Mouse (Mus musculus) megakaryocyte-erythroid progenitor cell, adult 5-6 weeks (primary cell): ENCODE data around the gene Apob. TPM values are rescaled to one million over a fixed set of nuclear protein-coding genes. Genes with fewer than 3 reads are reported as not detected.
"Not testable (repeated sequence)": the region's sequence is repeated elsewhere in the genome, so short reads cannot be mapped to it uniquely, and the experiment has no call there.

ENCODE experiments used
- ATAC-seq: replicated peaks from 2 replicates; pipeline ENCODE4 v1.8.0; 2016; ENCODE audit warnings: mild to moderate bottlenecking, inconsistent platforms; ENCODE audit not compliant: severe bottlenecking, poor library complexity, low FRiP score, low TSS enrichment
- total RNA-seq, 2 experiments: library from RNA; stranded (forward) in 1 of 2; stranded (reverse) in 1 of 2; fragments of 200-1000, 215-1000 nt in 1 of 2; fragments of >200 nt in 1 of 2; fragmentation: Nextera tagmentation in 1 of 2; gene quantifications; 2 replicates each; pipeline ENCODE4 v1.2.3; 2014 to 2017

The Apob gene
- not detected in 2 replicates for total RNA-seq (2014; fragmentation: Nextera tagmentation)
- total RNA-seq (2017) = 0.04 TPM in 1 of 2 replicates, not detected in the other

DNA sequence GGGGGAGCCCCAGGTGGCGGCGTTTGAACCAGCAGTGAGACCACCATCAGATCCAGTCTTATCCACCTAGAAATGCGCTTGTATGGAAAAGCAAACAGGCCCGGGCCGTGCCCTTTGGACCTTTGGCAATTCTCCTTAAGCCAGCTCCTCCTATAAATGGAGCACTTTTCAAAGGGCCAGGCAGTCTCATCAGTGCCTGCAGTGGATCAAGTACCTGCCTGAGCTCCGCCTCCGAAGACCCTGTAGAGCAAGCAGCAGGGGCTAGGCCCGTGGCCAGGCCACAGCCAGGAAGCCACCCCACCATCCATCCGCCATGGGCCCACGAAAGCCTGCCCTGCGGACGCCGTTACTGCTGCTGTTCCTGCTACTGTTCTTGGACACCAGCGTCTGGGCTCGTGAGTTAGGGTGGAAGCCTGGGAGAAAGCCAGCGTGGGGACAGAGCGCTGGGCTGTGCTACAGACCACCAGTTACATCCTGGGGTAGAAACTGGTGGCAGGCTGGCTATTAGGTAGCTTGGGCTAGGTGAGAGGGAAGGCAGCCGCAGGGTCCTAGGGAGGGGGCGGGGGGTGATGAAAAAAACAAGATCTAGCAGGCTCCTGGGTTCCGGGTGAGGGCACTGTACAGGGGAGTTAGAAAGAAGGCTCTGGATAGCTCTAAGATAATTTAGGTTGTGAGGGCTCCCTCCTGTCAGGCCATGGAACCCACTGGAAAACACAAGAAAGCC is at the start of gene Apob:
Gene Apob, plus strand, starts transcription at position 183 of the 724 bp plus-strand sequence.
- no peak for ATAC-seq

DNA sequence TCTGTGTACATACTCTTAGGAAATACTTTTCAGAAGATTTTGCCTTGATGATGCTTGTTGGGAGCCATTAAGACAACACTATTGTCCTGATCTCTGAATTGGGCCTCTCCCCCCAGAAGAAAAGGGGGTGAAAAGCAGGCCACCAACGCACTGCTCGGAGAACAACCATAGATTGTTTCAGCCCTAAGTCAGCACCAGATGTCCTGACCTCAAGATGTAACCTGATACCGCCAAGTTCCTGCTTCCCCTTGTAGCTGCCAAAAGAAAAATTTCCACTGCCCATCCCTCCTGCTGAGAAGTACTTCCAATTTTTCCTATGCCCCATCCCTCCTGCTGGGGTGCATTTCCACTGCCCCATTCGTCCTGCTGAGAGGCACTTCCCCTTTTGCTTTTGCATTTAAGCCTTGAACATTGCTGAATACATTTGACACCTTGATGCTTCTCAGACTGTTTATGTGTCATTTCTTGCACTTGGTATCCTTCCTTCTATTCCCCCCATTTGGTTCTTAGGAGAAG is 45.0 kb upstream of the Apob start:
- ATAC-seq = no peak

DNA sequence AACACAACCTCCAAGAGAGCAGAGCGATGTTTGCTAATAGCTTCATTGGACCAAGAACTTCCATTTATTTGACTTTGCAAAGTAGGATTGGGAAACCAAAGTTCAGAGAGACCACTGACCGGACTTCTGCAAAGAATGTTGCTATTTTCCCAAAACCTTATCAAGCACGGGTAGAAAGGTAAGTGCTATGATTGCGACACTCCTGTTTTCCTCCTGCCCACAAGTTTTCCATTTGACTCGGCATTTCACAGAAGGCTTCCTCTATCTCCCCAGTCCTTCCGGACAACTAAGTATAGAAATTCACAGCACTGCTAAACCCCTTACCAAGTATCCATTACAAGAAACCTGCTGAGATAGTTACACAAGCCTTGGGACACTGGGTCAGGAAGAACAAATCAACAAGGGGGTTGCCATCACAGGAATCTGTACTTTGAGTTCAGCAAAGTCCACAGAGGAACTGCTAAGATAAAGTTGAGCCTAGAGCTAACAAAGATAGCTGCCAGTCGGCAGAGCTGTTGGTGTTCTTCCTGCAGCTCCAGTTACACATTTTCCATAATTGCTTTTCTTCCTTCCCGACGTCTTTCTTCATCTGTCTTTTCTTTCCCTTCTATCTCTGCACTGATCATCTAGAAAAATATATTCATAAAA is 27.2 kb upstream of the Apob start:
- no peak for ATAC-seq

DNA sequence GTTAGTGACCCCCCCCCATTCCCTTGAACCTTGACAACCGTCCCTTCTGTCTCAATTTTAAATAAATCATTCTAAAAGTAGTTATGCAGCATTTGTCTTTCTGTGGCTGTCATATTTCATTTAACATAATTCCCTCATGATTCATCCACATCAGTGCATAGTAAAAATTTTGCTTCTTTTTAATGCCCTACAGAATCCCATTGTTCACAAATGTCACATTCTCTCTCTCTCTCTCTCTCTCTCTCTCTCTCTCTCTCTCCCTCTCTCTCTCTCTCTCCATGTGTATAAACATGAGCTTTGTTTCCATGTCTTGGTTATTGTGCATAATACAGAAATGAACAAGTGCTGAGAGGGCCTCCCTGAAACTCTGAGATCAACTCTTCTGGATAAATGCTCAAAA is 18.6 kb upstream of the Apob start:
- no peak for ATAC-seq

DNA sequence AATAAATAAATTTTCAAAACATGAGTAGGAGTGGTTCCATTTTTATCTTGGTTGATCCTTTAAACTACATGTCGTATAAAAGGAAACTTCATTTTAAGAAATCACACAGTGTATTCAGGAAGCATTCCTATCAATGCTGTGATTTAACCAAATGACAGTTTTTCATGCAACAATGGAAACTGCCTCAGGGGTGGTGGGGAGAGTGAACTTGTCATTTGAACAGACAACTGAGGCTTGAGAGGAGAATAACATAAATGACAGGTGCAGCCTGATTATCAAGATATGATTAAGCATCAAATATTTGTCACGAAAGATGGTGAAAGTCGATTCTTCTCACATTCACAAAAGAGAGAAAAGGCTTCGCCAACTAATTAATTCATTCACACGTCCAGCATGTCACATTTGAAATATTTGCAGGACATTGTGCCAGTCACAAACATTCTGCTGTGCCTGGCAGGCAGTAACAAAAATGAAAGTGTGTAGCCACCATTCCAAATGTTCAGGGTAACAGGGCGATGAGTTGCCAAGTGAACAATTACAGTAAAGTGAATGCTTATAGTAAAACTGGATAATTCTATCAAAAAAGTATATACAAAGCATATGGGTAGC is 18.0 kb upstream of the Apob start:
- no peak for ATAC-seq

DNA sequence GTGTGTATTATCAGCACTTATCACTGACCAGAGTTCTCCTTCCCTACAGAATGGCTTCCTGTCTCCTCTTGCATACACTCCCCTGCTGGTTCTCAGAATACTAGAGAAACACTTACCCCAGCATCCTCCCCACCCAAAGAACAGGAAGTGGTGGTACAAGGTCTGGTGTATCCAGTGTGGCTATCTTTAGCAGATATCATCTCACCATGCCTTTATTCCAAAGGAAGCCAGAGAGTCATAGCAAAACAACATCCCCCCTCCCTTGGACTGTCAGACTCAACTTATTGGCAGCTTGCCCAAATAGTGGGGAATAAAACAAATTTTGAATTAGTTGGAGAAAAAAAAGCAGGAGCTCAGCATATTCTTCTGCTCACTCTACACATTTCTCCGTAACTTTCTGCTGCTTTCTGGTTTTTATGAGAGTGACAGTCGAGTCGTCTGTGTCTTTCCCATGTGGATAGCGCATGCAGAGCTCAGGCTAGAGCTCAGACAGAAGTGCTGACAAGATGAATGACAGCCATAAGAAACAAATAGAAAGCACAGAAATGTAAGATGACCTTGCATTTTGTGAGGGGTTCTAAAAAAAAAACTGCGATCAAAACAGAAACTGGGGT is 15.0 kb upstream of the Apob start:
- ATAC-seq = no peak

DNA sequence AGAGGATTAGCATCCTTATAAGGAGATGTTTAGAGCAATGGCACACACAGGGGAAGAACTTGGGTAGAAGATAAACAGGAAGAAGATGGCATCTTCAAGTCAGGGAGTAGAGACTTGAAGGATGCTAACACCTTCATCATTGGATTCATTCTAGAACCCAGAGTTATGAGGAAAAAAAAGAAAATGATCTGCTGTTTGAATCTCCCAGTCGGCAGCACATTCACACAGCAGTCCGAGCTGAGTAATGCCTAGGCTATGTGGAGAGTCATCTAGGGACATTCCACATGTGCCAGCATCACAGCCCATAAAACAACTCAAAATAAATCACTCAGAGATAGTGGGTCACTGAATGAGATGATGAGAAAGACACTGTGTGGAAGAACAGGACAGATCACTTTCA is 10.2 kb upstream of the Apob start:
- ATAC-seq = no peak

DNA sequence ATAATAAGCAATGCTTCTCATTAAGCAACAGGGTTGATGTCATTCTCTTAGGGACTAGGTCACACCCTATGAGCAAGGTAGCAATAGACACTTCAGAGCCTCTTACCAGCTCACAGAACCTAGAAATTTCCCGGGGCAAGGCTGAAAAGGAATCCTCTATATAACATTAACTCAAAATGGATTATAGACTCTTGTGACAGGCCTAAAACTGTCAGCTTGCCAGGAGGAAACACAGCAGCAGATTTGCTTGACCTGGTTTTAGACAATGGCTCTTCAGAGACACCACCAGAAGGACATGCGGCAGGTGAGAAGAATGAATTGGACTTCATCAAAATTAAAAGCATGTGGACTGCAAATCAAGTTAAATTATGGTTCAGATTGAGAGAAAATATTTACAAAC is 7.1 kb upstream of the Apob start:
- ATAC-seq = no peak

DNA sequence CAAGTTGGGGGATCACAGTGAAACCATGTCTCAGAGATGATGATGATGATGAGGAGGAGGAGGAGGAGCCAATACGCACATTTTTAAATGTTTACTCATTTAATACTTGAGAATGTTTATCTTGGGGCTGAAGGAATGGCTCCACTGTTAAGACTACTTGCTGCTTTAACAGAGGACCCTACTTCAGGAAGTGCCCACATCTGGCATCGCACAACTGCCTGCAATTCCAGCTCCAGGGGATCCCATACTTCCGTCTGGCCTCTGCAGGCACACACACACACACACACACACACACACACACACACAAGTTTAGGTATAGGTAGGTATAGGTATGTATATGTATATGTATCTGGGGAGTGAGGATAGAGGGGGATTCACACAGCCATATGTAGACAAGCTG is 6.6 kb upstream of the Apob start:
- ATAC-seq = no peak

DNA sequence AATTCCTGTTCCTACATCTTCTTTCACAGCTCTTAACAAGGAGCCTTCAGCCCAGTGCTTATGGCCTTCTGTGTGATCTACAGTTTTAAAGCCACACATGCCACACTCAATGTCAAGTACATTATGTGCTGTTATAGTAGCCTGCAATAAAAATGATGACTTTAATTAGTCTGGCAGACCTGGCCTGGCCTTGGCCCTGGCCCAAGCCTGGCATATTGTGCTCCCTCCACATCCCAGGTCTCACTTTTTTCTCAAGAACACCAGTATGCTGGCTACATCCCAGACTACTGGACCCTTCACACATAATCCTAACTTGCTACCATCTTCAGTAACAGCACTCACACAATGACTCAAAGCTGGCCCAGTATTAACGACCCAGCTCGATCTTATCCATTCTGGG is 5.7 kb upstream of the Apob start:
- no peak for ATAC-seq

DNA sequence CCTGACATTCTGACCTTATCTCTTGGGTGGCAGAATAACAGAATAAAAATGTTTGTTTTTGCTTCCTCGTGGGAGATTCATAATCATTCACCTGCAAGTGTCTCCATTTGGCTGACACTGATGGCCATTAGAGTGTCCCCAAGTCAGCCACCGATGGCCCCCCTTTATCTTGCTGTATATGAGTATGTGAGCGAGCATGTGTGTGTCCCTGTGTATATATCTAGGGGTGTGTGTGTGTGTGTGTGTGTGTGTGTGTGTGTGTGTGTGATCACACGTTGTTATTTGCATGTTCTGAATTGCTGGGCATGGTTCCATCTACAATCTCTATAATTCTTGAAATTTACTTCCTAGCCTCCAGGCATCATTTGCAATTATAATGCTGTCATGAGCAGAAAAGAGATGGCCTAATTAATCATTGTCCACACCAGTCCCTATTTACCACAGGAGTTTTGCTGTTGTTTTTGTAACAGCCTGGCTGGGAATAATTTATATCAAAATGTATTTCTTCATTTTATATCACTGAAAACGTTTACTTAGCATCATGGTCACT is 3.6 kb upstream of the Apob start:
- no peak for ATAC-seq

DNA sequence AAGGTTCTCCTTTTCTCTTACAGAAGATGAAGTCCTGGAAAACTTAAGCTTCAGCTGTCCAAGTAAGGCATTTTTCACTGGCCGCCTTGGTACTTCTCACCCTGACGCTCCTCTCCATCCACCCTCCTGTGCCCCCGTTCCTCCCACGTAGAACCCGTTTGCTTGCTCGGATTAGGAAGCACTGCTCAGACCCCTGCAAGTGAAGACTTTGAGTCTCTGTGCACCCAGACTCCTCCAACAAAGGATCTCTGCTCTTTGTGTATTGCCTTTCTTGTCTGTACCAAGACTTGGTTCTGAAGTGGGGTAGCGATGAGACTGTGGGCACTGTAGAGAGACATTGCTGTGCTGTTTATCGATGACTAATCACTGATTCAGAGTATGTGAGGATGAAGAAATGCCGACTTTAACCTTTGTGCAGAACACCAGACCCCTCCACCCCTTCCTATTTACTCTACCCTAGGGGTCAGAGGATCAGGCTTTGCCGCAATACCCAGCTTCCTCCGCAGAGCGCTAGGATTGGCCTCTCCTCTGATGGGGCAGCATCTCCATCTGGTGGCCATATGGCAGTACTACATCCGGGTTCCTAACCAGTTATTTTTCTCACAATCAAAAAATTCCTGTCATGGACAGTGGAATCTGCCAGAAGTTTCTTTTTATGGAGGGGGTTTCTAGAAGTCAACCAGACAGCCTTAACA is 889 bp downstream of the Apob start:
- peak; percentile 94 for ATAC-seq

DNA sequence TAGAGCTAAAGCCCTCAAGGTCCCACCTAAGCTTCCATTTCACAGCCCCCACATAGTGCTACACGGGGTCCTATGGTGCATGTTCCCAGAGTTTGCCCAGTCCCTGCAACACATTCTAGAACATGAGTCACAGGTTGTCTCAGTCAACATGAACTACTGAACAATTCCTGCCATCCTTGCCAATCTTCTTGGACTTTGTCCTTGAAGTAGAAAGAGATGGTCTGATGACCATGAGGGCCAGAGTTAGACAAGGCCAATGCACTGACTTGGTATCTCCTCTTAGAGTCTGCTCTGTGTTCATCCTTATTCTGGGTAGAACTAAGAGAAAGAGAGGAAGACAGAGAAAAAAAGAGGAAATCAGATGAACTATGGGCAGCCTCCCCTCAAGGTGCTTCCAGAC is 7.0 kb downstream of the Apob start:
- ATAC-seq = no peak

DNA sequence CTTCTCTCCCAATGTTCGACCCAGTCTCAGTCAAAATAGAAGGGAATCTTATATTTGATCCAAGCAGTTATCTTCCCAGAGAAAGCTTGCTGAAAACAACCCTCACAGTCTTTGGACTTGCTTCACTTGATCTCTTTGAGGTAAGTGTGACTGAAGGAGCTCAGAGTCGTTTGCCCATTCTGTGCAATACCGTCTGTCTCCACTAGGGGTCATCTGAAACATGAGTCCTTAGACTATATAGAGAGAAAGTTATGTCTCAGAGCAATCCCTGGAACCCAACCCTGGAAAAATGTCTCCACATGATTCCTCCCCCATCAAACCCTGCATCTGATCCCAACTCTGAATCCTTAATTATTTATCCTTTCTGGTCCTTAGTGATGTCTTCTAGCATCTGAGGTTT is 13.4 kb downstream of the Apob start:
- peak; percentile 71 for ATAC-seq

DNA sequence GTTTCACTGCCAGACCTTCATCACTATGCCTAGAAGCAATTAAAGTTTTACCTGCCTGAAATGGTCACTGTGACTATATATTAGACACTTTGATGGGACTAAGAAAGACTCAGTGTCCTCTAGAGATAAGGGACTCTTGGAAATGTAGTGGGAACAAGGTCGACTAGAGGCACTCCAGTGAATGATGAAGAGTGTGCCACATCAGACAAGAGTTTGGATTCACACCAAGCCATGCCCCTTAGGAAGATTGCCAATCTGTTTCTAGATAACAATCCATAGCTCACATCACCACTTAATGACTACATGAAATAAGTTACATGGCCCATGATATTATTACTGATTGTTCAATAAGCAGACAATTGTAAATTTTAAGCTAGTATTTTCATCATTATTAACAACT is 14.1 kb downstream of the Apob start:
- ATAC-seq = no peak

DNA sequence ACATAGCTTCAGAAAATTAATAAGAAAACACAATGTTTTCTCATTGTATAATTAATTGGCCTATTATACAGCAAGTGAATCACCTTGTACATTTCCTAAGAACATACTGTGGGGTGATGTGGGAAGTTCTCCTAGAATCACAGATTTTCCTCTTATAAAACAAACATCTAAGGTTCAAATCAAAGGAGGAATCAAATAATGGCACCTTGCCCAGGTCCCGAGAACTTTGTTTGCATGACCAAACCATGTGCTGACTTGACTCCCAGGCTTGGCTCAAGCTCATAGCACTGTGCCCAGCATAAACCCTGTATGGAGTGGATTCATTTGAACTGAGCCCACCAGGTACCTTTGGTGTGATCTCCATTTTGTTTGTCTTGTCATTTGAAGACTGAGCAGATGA is 43.5 kb downstream of the Apob start:
- ATAC-seq = no peak

DNA sequence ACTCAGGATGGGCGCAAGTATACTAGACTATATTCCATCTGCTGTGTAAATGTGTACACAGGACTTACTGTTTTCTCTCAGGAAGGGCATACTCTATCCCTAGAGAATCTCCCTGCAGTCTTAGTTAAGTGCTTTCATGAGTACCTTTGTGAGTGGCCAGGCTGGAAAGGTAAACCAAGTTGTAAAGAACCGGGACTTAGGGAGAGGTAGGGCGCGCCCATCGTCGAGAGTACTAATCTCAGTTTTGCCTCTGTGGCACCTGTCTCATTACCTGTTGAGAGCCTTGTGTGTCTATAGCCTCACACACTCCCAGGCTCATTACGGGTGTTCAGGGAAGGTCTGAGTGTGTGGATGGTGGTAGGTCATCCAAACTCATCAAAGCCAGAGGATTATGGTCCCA is 52.1 kb downstream of the Apob start:
- no peak for ATAC-seq

DNA sequence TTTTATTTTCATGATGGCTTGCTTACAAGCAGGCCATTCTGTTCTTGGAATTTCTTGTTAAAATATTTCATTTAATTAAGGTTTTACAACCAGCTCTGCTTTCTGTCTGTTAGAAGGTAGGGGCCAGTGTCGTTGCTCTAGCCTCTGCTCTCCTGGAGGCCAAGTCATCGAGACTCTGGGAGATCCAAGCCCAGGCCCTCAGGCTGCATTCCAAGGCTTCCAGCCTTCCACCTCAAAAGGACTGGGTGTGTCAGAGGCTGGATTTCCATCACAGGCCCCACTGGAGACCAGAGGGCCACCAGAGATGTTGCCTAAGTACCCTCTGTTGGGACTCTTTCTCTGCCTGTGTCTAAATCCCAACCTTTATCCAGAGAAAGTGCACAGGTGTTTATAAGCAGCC is 52.6 kb downstream of the Apob start:
- no peak for ATAC-seq

DNA sequence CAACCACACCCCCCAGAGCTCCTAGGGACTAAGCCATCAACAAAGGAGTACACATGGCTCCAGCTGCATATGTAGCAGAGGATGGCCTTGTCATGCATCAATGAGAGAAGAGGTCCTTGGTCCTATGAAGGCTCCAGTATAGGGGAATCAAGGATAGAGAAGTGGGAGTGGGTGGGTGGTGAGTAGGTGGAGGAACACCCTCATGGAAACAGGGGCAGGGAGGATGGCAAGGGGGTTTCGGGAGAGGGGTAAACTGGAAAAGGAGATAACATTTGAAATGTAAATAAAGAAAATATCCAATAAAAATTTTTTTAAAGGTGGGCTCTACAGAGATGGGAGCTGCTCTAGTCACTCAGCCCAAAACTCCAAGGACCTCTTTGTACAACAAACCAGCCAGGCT is 53.7 kb downstream of the Apob start:
- ATAC-seq = not testable (repeated sequence)
